Mouse (Mus musculus): ENCODE results near the gene Map3k14.

DNA sequence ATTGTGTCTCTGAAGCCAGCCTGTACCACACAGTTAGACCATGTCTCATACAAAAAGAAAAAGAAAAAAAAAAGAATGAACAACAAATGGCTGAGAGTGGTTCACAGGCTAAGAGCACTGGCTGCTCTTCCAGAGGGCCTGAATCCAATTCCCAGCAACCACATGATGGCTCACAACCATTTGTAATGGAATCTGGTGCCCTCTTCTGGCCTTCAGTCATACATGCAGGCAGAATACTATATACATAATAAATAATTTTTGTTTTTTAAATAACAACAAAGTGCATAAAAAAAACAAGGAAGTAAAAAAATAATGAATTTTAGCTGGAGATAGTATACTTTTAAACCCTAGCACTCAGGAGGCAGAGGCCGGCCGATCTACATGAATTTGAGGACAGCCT, 37.7 kb downstream of the Map3k14 start:
- TF ChIP-seq POLR2A (IDR thresholded peaks at IDR 0.05; ENCODE audit: borderline replicate concordance, low read depth, low read length): no peak
- TF ChIP-seq CTCF (IDR thresholded peaks at IDR 0.05; ENCODE audit: low read depth, low read length): no peak
